Mouse (Mus musculus) lung, postnatal 36 days (tissue): ENCODE results near the gene Metap2.
A peak's percentile ranks its signal among the peaks of the same experiment; 100 is the strongest.
"Not testable (repeated sequence)": the region's sequence is repeated elsewhere in the genome, so short reads cannot be mapped to it uniquely, and the experiment has no call there.

Source experiments
- DNase-seq: peaks from one replicate; pipeline ENCODE4 v3.0.0; 2022; ENCODE audit warnings: mixed read lengths

Metap2 gene

GRCm38 (mm10) chr10:93834394-93834745 is 62.5 kb downstream of the Metap2 start:
- no peak for DNase-seq

GRCm38 (mm10) chr10:93833699-93834393 is 63.0 kb downstream of the Metap2 start:
- peak; percentile 53 for DNase-seq

GRCm38 (mm10) chr10:93833370-93833698 is 63.6 kb downstream of the Metap2 start:
- no peak for DNase-seq

- no peak for DNase-seq
These were observed 64.1 kb downstream of the Metap2 start for GRCm38 (mm10) chr10:93832811-93833210.

- DNase-seq: no peak
These were observed 64.9 kb downstream of the Metap2 start for GRCm38 (mm10) chr10:93831730-93832574.

- no peak for DNase-seq
These were observed 65.8 kb downstream of the Metap2 start, which contains the start of gene Usp44 for GRCm38 (mm10) chr10:93830931-93831729. TSS of gene Usp44 (plus strand) at chr10:93831555.

GRCm38 (mm10) chr10:93829898-93830831 is 66.7 kb downstream of the Metap2 start:
- no peak for DNase-seq

- DNase-seq: peak; percentile 88
These were observed 78.2 kb downstream of the Metap2 start for GRCm38 (mm10) chr10:93818661-93819060.

- DNase-seq: no peak
These were observed 83.1 kb downstream of the Metap2 start for GRCm38 (mm10) chr10:93813755-93814154.

- peak; percentile 81 for DNase-seq
These were observed 84.0 kb downstream of the Metap2 start for GRCm38 (mm10) chr10:93812774-93813415.

- no peak for DNase-seq
These were observed 84.8 kb downstream of the Metap2 start for GRCm38 (mm10) chr10:93812098-93812497.

- DNase-seq: no peak
These were observed 86.2 kb downstream of the Metap2 start for GRCm38 (mm10) chr10:93810590-93811185.

GRCm38 (mm10) chr10:93809438-93809837 is 87.5 kb downstream of the Metap2 start:
- DNase-seq: not testable (repeated sequence)
